Mouse (Mus musculus) midbrain, embryonic 11.5 days (tissue): ENCODE measurements around the gene Stmn3. TPM values are rescaled to one million over a fixed set of nuclear protein-coding genes. Genes with fewer than 3 reads are reported as not detected.
"Not testable (repeated sequence)": the region's sequence is repeated elsewhere in the genome, so short reads cannot be mapped to it uniquely, and the experiment has no call there.

Experiments
- ATAC-seq: fragments of 200-750 bp; cut with Nextera tagmentation; 2 replicates; pipeline ENCODE4 v1.8.0; 2017; ENCODE audit warnings: moderate TSS enrichment, moderate library complexity; ENCODE audit not compliant: low FRiP score
- DNase-seq: peaks from one replicate; pipeline ENCODE4 v3.0.0; 2015; ENCODE audit warnings: low spot score; ENCODE audit errors: missing footprints
- H3K27ac ChIP-seq: fragments of 300-500 bp; sonication (generic); 2 replicates; pipeline ENCODE4 v1.5.1; 2014; ENCODE audit warnings: low read depth, low read length
- H3K27me3 ChIP-seq: fragments of 300-500 bp; sonication (generic); 2 replicates; pipeline ENCODE4 v1.6.1; 2014; ENCODE audit warnings: mild to moderate bottlenecking, low read length, moderate library complexity, mixed read lengths; ENCODE audit not compliant: control insufficient read depth, insufficient read depth
- H3K36me3 ChIP-seq: fragments of 300-500 bp; sonication (generic); 2 replicates; pipeline ENCODE4 v1.6.1; 2014; ENCODE audit warnings: mild to moderate bottlenecking, low read length, moderate library complexity, mixed read lengths; ENCODE audit not compliant: control insufficient read depth, insufficient read depth
- H3K4me1 ChIP-seq: fragments of 300-500 bp; sonication (generic); 2 replicates; pipeline ENCODE4 v1.6.1; 2014; ENCODE audit warnings: low read length; ENCODE audit not compliant: control insufficient read depth, insufficient read depth
- H3K4me2 ChIP-seq: fragments of 300-500 bp; sonication (generic); 2 replicates; pipeline ENCODE4 v1.6.1; 2014; ENCODE audit warnings: mild to moderate bottlenecking, moderate library complexity
- H3K4me3 ChIP-seq: fragments of 300-500 bp; sonication (generic); 2 replicates; pipeline ENCODE4 v1.5.1; 2014; ENCODE audit warnings: low read depth, low read length
- H3K9ac ChIP-seq: fragments of 300-500 bp; sonication (generic); 2 replicates; pipeline ENCODE4 v1.6.1; 2014; ENCODE audit warnings: low read length
- H3K9me3 ChIP-seq: fragments of 300-500 bp; sonication (generic); 2 replicates; pipeline ENCODE4 v1.6.1; 2016; ENCODE audit warnings: low read length; ENCODE audit not compliant: control insufficient read depth
- WGBS: fragments of 180-500 bp; shearing (Covaris S2); extraction: QIAGEN DNeasy Blood & Tissue Kit; methylation state at CpG from one replicate; pipeline ENCODE4 v1.1.7; 2014; 5-methylcytosine and 5-hydroxymethylcytosine counted together
- polyA plus RNA-seq: library from polyadenylated mRNA; unstranded; fragments of >200 nt; fragmentation: Nextera tagmentation; extraction: Ambion mirVana; gene quantifications from 2 replicates; pipeline ENCODE4 v1.2.1, GENCODE M21; 2014

The Stmn3 gene
- polyA plus RNA-seq, 1 experiment from 2014 or later: 359 TPM

DNA sequence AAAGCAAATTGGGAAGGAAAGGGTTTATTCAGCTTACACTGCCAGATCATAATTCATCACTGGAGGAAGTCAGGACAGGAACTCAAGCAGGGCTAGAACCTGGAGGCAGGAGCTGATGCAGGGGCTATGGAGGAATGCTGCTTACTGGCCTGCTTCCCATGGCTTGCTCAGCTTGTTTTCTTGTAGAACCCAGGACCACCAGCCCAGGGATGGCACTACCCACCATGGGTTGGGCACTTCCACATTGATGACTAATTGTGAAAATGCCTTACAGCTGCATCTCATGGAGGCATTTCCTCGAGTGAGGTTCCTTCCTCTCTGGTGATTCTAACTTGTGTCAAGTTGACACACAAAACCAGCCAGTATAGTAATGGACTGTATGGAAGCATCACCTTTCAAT, 23.4 kb downstream of the Stmn3 start:
- Histone ChIP-seq H3K4me3 (no peak overlapping the region), H3K27ac (no peak overlapping the region), H3K27me3 (no peaks in the 10 kb centered on the region), H3K4me2 (no peak overlapping the region), H3K9ac (no peak overlapping the region), H3K4me1 (peaks cover 11% of the 10 kb centered on the region), H3K36me3 (no peaks in the 10 kb centered on the region), H3K9me3 (no peaks in the 10 kb centered on the region)
- 76% methylated on average over 1 of the region's 1 CpGs for WGBS
- DNase-seq (no peak), ATAC-seq (no peak)

DNA sequence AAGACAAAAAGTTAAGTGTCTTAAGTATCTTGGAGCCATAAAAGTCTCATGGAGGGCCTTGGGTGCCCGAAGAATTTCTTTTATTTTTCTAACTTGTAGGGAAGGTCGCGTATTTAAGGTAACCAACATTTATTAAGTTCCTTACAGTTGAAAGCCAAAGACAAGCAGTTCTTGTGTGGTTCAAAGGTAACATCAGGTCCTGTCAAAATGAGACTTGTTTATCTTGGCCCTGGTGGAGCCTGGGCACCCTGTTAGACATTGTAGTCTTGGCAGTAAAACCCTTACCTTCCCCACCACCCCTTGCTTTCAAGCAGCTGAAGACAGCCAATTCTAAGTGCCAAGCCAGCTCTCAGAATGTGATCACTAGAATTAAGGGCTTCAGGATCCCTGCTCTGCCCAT, 25.6 kb downstream of the Stmn3 start:
- H3K4me2 ChIP-seq: peak overlapping the region; percentile 64
- no peaks in the 10 kb centered on the region for H3K27me3 ChIP-seq
- ATAC-seq (no peak), DNase-seq (no peak)
- peaks cover 11% of the 10 kb centered on the region for H3K4me1 ChIP-seq
- H3K36me3 ChIP-seq: no peaks in the 10 kb centered on the region
- 81% methylated on average over 3 of the region's 3 CpGs for WGBS
- no peak overlapping the region for H3K27ac ChIP-seq
- H3K4me3 ChIP-seq: peak overlapping the region; percentile 64
- H3K9me3 ChIP-seq: no peaks in the 10 kb centered on the region
- H3K9ac ChIP-seq: peak overlapping the region; percentile 92

DNA sequence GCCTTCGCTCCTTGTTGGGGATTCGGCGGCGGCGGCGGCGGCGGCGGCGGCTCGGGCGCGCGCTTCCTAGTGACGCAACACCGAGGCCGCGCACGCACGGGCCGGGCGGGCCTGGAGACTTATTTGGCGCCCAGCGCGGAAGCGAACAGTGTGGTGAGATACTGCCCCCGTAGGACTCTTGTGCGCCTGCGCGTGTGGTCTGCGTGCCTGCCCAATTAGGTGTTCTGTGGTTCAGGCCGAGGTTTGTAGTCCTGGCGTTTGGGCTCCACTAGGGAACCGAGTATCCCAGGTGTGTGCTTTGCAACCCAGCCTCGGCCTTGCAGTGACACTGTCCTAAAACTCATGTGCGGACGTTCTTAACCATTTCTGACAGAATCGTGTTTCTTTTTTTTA, 26.3 kb downstream of the Stmn3 start, which contains the start of gene Gmeb2:
TSS of gene Gmeb2 (minus strand) at position 78 of the 393 bp plus-strand sequence.
- not testable (repeated sequence) for H3K27me3 ChIP-seq, H3K36me3 ChIP-seq, H3K9me3 ChIP-seq
- Histone ChIP-seq H3K4me3 (peak within 1 kb of the TSS; percentile 64), H3K4me1 (peaks cover 11% of the 10 kb centered on the region), H3K9ac (peak within 1 kb of the TSS; percentile 92), H3K4me2 (peak within 1 kb of the TSS; percentile 66), H3K27ac (peak within 1 kb of the TSS; percentile 89)
- WGBS: under 1% methylated on average over 21 of the region's 38 CpGs
- DNase-seq (peak; percentile 98), ATAC-seq (peak; percentile 95)

DNA sequence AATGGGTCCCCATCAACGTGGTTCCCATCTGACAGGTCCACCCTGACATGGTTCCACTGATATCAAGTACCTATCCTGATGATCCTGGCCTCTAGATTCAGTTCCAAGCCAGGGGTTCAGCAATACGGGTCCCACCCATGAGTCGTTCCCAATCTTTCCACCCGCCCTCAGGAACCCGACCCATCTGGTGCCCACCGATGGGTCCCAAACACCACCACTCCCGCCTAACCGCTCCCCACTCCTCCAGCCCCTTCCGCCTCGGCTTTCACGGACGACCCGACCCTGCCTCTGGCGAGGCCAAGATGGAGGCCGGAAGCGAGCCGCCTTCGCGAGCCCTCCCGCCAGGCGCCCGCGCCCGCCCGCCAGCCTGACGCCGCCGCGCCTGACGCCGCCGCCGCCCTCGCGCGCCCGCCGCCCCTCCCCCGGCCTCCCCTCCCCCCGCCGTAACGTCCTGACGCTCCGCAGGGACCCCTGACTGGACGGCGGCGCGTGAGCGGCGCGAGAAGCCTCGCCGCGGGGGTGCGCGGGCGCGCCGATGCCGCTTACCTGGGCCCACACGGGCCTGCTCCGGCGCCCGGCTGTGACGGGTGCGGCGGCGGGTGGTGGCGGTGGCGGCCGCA, 26.9 kb downstream of the Stmn3 start:
- H3K4me3 ChIP-seq: peak overlapping the region; percentile 64
- no peaks in the 10 kb centered on the region for H3K9me3 ChIP-seq
- H3K4me1 ChIP-seq: peaks cover 11% of the 10 kb centered on the region
- peak overlapping the region; percentile 89 for H3K27ac ChIP-seq
- peak; percentile 86 for ATAC-seq
- WGBS: under 1% methylated on average over 22 of the region's 71 CpGs
- no peaks in the 10 kb centered on the region for H3K27me3 ChIP-seq
- no peaks in the 10 kb centered on the region for H3K36me3 ChIP-seq
- peak overlapping the region; percentile 92 for H3K9ac ChIP-seq
- peak overlapping the region; percentile 66 for H3K4me2 ChIP-seq
- peak; percentile 96 for DNase-seq

DNA sequence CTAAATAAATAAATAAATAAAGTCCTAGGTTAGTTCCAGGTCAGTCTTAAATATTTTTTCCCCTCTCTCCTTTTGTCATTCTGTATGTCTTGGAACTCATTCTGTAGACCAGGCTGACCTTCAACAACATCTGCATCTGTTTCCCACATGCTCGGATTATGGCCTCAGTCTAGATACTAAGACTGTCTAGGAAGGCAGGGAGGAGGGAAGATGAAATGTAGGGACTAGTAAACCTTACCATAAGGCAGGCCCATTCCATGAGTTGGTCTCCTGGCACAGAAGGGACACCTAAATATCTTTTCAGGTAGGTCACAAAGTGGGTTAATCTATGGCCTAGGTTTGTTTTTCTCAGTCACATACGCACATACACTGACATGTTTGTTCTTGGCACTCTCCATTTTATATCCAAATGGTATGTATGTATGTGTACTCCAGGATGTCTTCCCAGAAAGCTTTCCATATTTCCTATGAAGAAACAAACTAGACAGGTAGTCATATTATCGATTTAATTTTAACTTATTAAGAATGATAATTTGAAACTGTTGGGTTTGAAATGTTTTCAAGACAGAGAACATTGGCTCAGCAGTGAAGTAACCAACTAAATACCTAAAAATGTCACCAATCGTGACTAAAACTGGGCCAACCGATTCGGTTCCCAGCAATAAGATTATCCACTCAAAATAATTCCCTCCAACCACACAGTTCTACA, 27.5 kb downstream of the Stmn3 start:
- H3K9ac ChIP-seq: peak overlapping the region; percentile 92
- no peaks in the 10 kb centered on the region for H3K36me3 ChIP-seq
- peak overlapping the region; percentile 89 for H3K27ac ChIP-seq
- no peaks in the 10 kb centered on the region for H3K9me3 ChIP-seq
- H3K4me3 ChIP-seq: peak overlapping the region; percentile 64
- H3K4me1 ChIP-seq: peaks cover 11% of the 10 kb centered on the region
- peak; percentile 87 for DNase-seq
- 60% methylated on average over 6 of the region's 6 CpGs for WGBS
- no peak for ATAC-seq
- H3K27me3 ChIP-seq: no peaks in the 10 kb centered on the region
- peak overlapping the region; percentile 66 for H3K4me2 ChIP-seq

DNA sequence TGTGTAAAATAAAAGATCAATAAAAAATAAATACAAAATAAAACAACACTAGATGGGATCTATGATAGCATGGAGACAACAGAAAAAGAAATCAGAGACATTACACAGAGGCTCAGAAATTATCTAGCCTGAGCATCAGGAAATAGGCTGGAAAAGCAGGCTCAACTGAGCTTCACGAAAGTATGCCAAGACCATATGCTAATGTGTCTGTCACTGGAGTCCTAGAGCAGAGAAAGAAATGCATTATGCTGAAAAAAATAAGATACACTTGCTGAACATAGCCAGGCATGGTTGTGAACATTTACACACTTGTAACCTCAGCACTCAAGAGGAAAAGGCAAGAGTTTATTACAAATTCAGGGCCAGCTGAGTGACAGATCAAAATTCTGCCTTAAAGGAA, 34.3 kb downstream of the Stmn3 start:
- ATAC-seq (no peak), DNase-seq (no peak)
- Histone ChIP-seq H3K27me3 (no peaks in the 10 kb centered on the region), H3K9me3 (no peaks in the 10 kb centered on the region), H3K9ac (no peak overlapping the region), H3K27ac (no peak overlapping the region), H3K4me3 (no peak overlapping the region), H3K4me1 (no peaks in the 10 kb centered on the region), H3K36me3 (peaks cover 5% of the 10 kb centered on the region; the same call in 1 of the 2 replicates), H3K4me2 (no peak overlapping the region)
- 92% methylated on average over 1 of the region's 1 CpGs for WGBS

DNA sequence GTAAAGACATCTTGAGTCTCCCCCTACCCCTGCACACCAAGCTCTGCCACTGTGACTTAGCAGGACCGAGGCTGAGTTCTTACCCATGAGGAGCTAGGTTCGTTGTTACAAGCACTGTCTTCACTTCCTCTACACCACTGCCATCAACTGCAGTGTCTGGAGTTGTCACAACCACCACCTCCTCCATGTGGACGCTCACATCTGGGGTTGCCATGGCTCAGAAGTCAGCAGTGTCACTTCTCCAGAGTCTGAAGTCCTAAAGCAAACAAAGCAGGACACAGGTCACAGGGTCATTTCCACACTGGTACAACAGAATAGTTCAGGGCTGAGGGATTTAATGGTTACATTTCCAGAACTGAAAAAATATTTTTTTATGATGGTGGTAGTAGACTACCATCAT, 36.4 kb downstream of the Stmn3 start:
- H3K4me2 ChIP-seq: no peak overlapping the region
- no peaks in the 10 kb centered on the region for H3K4me1 ChIP-seq
- H3K27ac ChIP-seq: no peak overlapping the region
- H3K27me3 ChIP-seq: no peaks in the 10 kb centered on the region
- no peaks in the 10 kb centered on the region for H3K9me3 ChIP-seq
- ATAC-seq: no peak
- 78% methylated on average over 3 of the region's 3 CpGs for WGBS
- no peak overlapping the region for H3K9ac ChIP-seq
- H3K36me3 ChIP-seq: peaks cover 10% of the 10 kb centered on the region; the same call in 1 of the 2 replicates
- no peak overlapping the region for H3K4me3 ChIP-seq
- no peak for DNase-seq

DNA sequence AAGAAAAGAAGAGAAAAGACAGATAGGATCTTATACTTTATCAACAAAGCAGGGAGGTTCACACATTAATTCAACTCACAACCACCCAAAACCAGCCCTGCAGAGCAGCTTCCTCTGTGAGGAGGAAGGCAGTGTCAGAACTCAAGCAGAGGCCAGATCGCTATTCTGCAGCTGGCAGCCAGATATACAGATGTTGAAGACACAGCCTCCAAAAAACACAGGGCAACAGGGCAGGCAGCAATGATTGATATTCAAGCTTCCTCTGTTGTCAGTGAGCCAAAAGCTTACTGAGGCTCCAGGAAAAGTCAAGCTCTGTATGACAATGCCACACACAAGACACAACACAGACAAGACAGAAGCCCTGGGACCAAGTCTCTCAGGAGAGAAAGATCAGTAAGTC, 37.5 kb downstream of the Stmn3 start:
- H3K36me3 ChIP-seq: peaks cover 10% of the 10 kb centered on the region; the same call in 1 of the 2 replicates
- H3K9me3 ChIP-seq: no peaks in the 10 kb centered on the region
- H3K4me2 ChIP-seq: no peak overlapping the region
- no peaks in the 10 kb centered on the region for H3K4me1 ChIP-seq
- no peak overlapping the region for H3K9ac ChIP-seq
- no peak overlapping the region for H3K27ac ChIP-seq
- H3K4me3 ChIP-seq: no peak overlapping the region
- DNase-seq (no peak), ATAC-seq (no peak)
- WGBS: 91% methylated on average over 1 of the region's 1 CpGs
- no peaks in the 10 kb centered on the region for H3K27me3 ChIP-seq

DNA sequence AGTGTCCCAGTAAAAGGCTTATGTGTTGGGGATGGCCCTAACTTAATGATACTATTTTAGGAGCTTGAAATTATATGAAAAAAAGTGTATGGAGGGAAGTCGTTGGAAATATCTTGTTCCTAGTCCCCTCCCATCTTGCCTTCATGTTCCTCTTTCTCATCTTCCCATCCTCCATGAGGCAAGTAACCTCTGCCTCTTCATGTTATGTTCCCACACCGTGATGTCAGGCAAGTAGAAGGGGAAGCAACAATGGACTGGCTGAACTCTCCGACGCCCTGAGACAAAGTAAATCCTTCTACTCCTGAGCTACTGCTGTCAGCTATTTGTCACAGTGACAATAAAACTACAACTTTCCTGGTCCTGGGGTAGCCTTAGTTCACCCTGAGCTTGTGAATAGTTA, 39.7 kb downstream of the Stmn3 start:
- Histone ChIP-seq H3K27ac (no peak overlapping the region), H3K9me3 (no peaks in the 10 kb centered on the region), H3K4me1 (no peaks in the 10 kb centered on the region), H3K9ac (no peak overlapping the region), H3K4me2 (no peak overlapping the region), H3K4me3 (no peak overlapping the region), H3K27me3 (no peaks in the 10 kb centered on the region), H3K36me3 (peaks cover 13% of the 10 kb centered on the region; the same call in 1 of the 2 replicates)
- 88% methylated on average over 4 of the region's 4 CpGs for WGBS
- ATAC-seq (no peak), DNase-seq (no peak)
